Mouse (Mus musculus): ENCODE measurements at regions not wholly inside any gene's neighbourhood (a gene's known extent, or its start where the extent isn't known, plus 50 kb on each side); places are given as distances from the start of the nearest gene placed in this dataset.

- no peak for TF ChIP-seq POLR2AphosphoS2 (IDR thresholded peaks at IDR 0.05; ENCODE audit: low read length)
- no peak for TF ChIP-seq EP300 (IDR thresholded peaks at IDR 0.05; ENCODE audit: low read depth in 1 of 2, low read length in 2 of 2)
- no peak for TF ChIP-seq TBP (IDR thresholded peaks at IDR 0.05; ENCODE audit: low read depth, low read length)
These were observed 208.9 kb upstream of the Slc7a11 start for GRCm38 (mm10) chr3:50652265-50652664.

All from MEL (cell line).